Mouse (Mus musculus) CH12.LX (cell line): ENCODE measurements around the gene Socs1. TPM values are rescaled to one million over a fixed set of nuclear protein-coding genes. Genes with fewer than 3 reads are reported as not detected.

Source experiments
- DNase-seq: peaks from one replicate; pipeline ENCODE4 v3.0.0-alpha.2; 2013; ENCODE audit errors: extremely low read depth
- H3K27ac ChIP-seq: 2 replicates; pipeline ENCODE4 v1.5.1; 2012; ENCODE audit warnings: low read depth, mild to moderate bottlenecking, control low read depth, moderate library complexity; ENCODE audit not compliant: insufficient read depth
- H3K27me3 ChIP-seq: replicated peaks from 2 replicates; pipeline ENCODE3; 2012; ENCODE audit warnings: inconsistent platforms
- H3K36me3 ChIP-seq, 2 experiments: replicated peaks in 1 of 2; 2 replicates each; pipeline versions ENCODE3 to v1.6.1; 2012; ENCODE audit warnings: inconsistent platforms in 1 of 2, low read length in 1 of 2, mild to moderate bottlenecking in 1 of 2, mixed read lengths in 1 of 2, moderate library complexity in 1 of 2; ENCODE audit not compliant: control insufficient read depth in 1 of 2, insufficient read depth in 1 of 2
- H3K4me1 ChIP-seq, 2 experiments: 2 replicates each; pipeline ENCODE4 v1.6.1; 2012; ENCODE audit warnings: inconsistent platforms in 1 of 2, moderate library complexity in 1 of 2; ENCODE audit not compliant: insufficient read depth in 2 of 2, control insufficient read depth in 1 of 2
- H3K4me2 ChIP-seq: 2 replicates; pipeline ENCODE4 v1.6.1; 2012; ENCODE audit warnings: low read depth, mild to moderate bottlenecking, control low read depth; ENCODE audit not compliant: poor library complexity, insufficient read depth, severe bottlenecking
- H3K4me3 ChIP-seq, 3 experiments: fragments of 150-350 bp in 1 of 3; sonication (generic) in 1 of 3; replicated peaks in 1 of 3; 2 replicates each; pipeline versions ENCODE3 to v1.5.1; 2011 to 2012; ENCODE audit warnings: low read depth in 2 of 3, low read length in 2 of 3, mild to moderate bottlenecking in 2 of 3, moderate library complexity in 2 of 3, control low read depth in 1 of 3, improper control_type of control experiment in 1 of 3, inconsistent platforms in 1 of 3, mixed read lengths in 1 of 3; ENCODE audit not compliant: poor library complexity in 1 of 3
- H3K79me2 ChIP-seq: replicated peaks from 2 replicates; pipeline ENCODE4 v1.6.1; 2012; ENCODE audit warnings: mild to moderate bottlenecking, moderate library complexity; ENCODE audit not compliant: control insufficient read depth, poor library complexity, insufficient read depth, severe bottlenecking; ENCODE audit errors: extremely low read depth
- H3K9ac ChIP-seq: 2 replicates; pipeline ENCODE4 v1.6.1; 2012; ENCODE audit warnings: low read depth, mild to moderate bottlenecking, control low read depth, moderate library complexity; ENCODE audit not compliant: insufficient read depth
- H3K9me3 ChIP-seq: replicated peaks from 2 replicates; pipeline ENCODE3; 2012; ENCODE audit warnings: low read length, inconsistent platforms, mixed read lengths
- BHLHE40 ChIP-seq: IDR thresholded peaks from 2 replicates; pipeline ENCODE4 v1.6.1; 2011; ENCODE audit warnings: mild to moderate bottlenecking, low read depth, low read length, improper control_type of control experiment
- CHD2 ChIP-seq: IDR thresholded peaks from 2 replicates; pipeline ENCODE4 v1.6.1; 2011; ENCODE audit warnings: low read length, improper control_type of control experiment
- CTCF ChIP-seq, 2 experiments: IDR thresholded peaks in 1 of 2; conservative IDR thresholded peaks in 1 of 2; 2 replicates each; pipeline ENCODE4 v1.5.1; 2011 to 2012; ENCODE audit warnings: low read depth in 2 of 2, low read length in 2 of 2, improper control_type of control experiment in 1 of 2, inconsistent platforms in 1 of 2, mild to moderate bottlenecking in 1 of 2, moderate library complexity in 1 of 2
- E2F4 ChIP-seq: IDR thresholded peaks from 2 replicates; pipeline ENCODE4 v1.6.1; 2011; ENCODE audit warnings: low read depth, low read length, improper control_type of control experiment; ENCODE audit not compliant: insufficient replicate concordance
- ELF1 ChIP-seq: IDR thresholded peaks from 2 replicates; pipeline ENCODE4 v1.6.1; 2014; ENCODE audit warnings: low read depth, mild to moderate bottlenecking, inconsistent platforms, low read length, improper control_type of control experiment
- EP300 ChIP-seq: IDR thresholded peaks from 2 replicates; pipeline ENCODE4 v1.6.1; 2011; ENCODE audit warnings: low read length, improper control_type of control experiment
- ETS1 ChIP-seq: conservative IDR thresholded peaks from 2 replicates; pipeline ENCODE4 v1.6.1; 2012; ENCODE audit warnings: low read depth, mild to moderate bottlenecking, inconsistent platforms, low read length, improper control_type of control experiment, moderate library complexity
- GABPA ChIP-seq: IDR thresholded peaks from 2 replicates; pipeline ENCODE4 v1.6.1; 2012; ENCODE audit warnings: low read depth, low read length, improper control_type of control experiment, inconsistent platforms; ENCODE audit not compliant: insufficient replicate concordance
- HCFC1 ChIP-seq: IDR thresholded peaks from 2 replicates; pipeline ENCODE4 v1.6.1; 2012; ENCODE audit warnings: low read depth, mild to moderate bottlenecking, inconsistent platforms, low read length, improper control_type of control experiment
- IRF4 ChIP-seq: IDR thresholded peaks from 2 replicates; pipeline ENCODE4 v1.6.1; 2014; ENCODE audit warnings: low read depth, mild to moderate bottlenecking, inconsistent platforms, low read length, improper control_type of control experiment
- JUN ChIP-seq: IDR thresholded peaks from 2 replicates; pipeline ENCODE4 v1.6.1; 2011; ENCODE audit warnings: low read depth, mild to moderate bottlenecking, low read length, improper control_type of control experiment, moderate library complexity; ENCODE audit not compliant: insufficient read depth
- JUND ChIP-seq: conservative IDR thresholded peaks from 2 replicates; pipeline ENCODE4 v1.6.1; 2011; ENCODE audit warnings: low read depth, low read length, improper control_type of control experiment
- KAT2A ChIP-seq: IDR thresholded peaks from 2 replicates; pipeline ENCODE4 v1.6.1; 2012; ENCODE audit warnings: low read length, improper control_type of control experiment, inconsistent platforms; ENCODE audit not compliant: insufficient replicate concordance
- MAFK ChIP-seq: IDR thresholded peaks from 2 replicates; pipeline ENCODE4 v1.6.1; 2011; ENCODE audit warnings: low read length, improper control_type of control experiment; ENCODE audit not compliant: insufficient replicate concordance
- MAX ChIP-seq: IDR thresholded peaks from 2 replicates; pipeline ENCODE4 v1.6.1; 2011; ENCODE audit warnings: low read length, improper control_type of control experiment
- MAZ ChIP-seq: IDR thresholded peaks from 2 replicates; pipeline ENCODE4 v1.6.1; 2012; ENCODE audit warnings: low read depth, mild to moderate bottlenecking, inconsistent platforms, low read length, improper control_type of control experiment, moderate library complexity
- MEF2A ChIP-seq: IDR thresholded peaks from 2 replicates; pipeline ENCODE4 v1.6.1; 2014; ENCODE audit warnings: low read depth, mild to moderate bottlenecking, inconsistent platforms, low read length, improper control_type of control experiment, borderline replicate concordance
- MYC ChIP-seq: IDR thresholded peaks from 2 replicates; pipeline ENCODE4 v1.6.1; 2011; ENCODE audit warnings: low read depth, mild to moderate bottlenecking, improper control_type of control experiment, low read length
- NRF1 ChIP-seq: IDR thresholded peaks from 2 replicates; pipeline ENCODE4 v1.6.1; 2014; ENCODE audit warnings: low read depth, mild to moderate bottlenecking, inconsistent platforms, low read length, improper control_type of control experiment, moderate library complexity
- RAD21 ChIP-seq: IDR thresholded peaks from 2 replicates; pipeline ENCODE4 v1.6.1; 2011; ENCODE audit warnings: low read depth, mild to moderate bottlenecking, low read length, improper control_type of control experiment, moderate library complexity
- RCOR1 ChIP-seq: conservative IDR thresholded peaks from 2 replicates; pipeline ENCODE4 v1.6.1; 2012; ENCODE audit warnings: low read depth, mild to moderate bottlenecking, inconsistent platforms, low read length, improper control_type of control experiment
- SIN3A ChIP-seq: IDR thresholded peaks from 2 replicates; pipeline ENCODE4 v1.6.1; 2012; ENCODE audit warnings: low read length, improper control_type of control experiment, inconsistent platforms
- TBP ChIP-seq: conservative IDR thresholded peaks from 2 replicates; pipeline ENCODE4 v1.6.1; 2011; ENCODE audit warnings: low read depth, low read length, improper control_type of control experiment
- UBTF ChIP-seq: IDR thresholded peaks from 2 replicates; pipeline ENCODE4 v1.6.1; 2012; ENCODE audit warnings: low read depth, mild to moderate bottlenecking, inconsistent platforms, low read length, improper control_type of control experiment, moderate library complexity
- USF1 ChIP-seq: IDR thresholded peaks from 2 replicates; pipeline ENCODE4 v1.6.1; 2014; ENCODE audit warnings: low read depth, mild to moderate bottlenecking, inconsistent platforms, low read length, improper control_type of control experiment
- ZC3H11A ChIP-seq: IDR thresholded peaks from 2 replicates; pipeline ENCODE4 v1.6.1; 2012; ENCODE audit warnings: low read depth, mild to moderate bottlenecking, inconsistent platforms, low read length, improper control_type of control experiment
- ZKSCAN1 ChIP-seq: IDR thresholded peaks from 2 replicates; pipeline ENCODE4 v1.6.1; 2012; ENCODE audit warnings: low read depth, inconsistent platforms, low read length, improper control_type of control experiment, borderline replicate concordance
- ZNF384 ChIP-seq: IDR thresholded peaks from 2 replicates; pipeline ENCODE4 v1.6.1; 2012; ENCODE audit warnings: low read depth, low read length, improper control_type of control experiment, inconsistent platforms
- dilution Hi-C: fragments of 300-500 bp; cut with MboI; formaldehyde crosslinking; loops from 2 replicates; pipeline ENCODE4 v1.14.3; 2020; ENCODE audit warnings: low sequenced_read_pairs; ENCODE audit not compliant: extremely low pct_unique_long_range_greater_than_20kb, extremely low pct_ligation_motif_present
- in situ Hi-C: fragments of 300-500 bp; cut with MboI; formaldehyde crosslinking; loops from 3 replicates; pipeline ENCODE4 v1.14.3; 2019; ENCODE audit warnings: low sequenced_read_pairs, low pct_ligation_motif_present, low pct_unique_long_range_greater_than_20kb, mixed read lengths
- polyA plus RNA-seq: library from polyadenylated mRNA; unstranded; fragments of >175 nt; gene quantifications from 2 replicates; pipeline ENCODE4 v1.2.1, GENCODE M21; 2012; ENCODE audit warnings: low read depth; ENCODE audit not compliant: insufficient read length
- total RNA-seq, 2 experiments: library from RNA; depleted of rRNA; stranded (reverse); fragments of 300-350 nt in 1 of 2; fragments of >200 nt in 1 of 2; gene quantifications; 2 replicates each; pipeline ENCODE4 v1.2.3; 2012 to 2014

Socs1 gene
- total and polyA plus RNA-seq, 3 experiments = 18.8 to 29.1 (median 27.6) TPM

DNA sequence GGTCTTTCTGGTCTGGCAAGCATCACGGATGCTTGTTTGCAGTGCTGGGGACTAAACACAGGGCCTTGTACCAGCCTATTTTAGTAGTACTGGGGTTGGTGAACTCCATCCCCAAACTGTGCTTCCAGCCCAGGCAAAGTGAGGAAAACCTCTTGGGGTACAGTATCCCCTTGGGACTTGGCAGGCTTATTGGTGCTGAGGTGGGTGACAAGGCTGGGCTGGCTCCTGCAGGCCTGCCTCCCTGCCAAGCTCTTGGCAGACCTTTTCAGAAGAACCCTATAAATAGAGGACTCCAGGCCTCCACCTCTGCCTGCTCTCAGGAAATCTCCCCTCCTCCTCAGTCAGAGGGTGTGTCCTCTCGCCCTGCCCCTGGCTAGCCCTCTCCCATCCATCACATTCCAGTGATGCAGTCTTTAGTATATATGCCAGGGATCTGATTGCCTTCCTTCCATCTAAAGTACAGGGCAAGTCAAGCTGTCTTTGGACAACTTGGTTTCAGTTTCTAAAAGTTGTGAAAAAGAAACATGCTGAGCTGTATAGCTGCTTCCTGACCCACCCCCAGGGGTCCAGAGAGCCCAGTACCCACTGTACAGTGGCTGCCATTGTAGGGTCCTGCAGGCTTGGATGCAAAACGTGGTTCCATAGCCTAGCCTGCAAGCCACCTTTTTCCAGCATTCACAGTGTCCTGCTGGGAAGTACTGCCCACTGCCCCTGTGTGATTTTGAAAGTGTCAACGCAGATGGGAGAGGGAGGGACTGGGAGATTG, 1.6 kb upstream of the Socs1 start:
- Histone ChIP-seq H3K36me3 (peaks cover 0 to 21% of the 10 kb centered on the region in 2 experiments), H3K27ac (no peak overlapping the region), H3K4me3 (no peak overlapping the region), H3K79me2 (peaks cover 16% of the 10 kb centered on the region), H3K27me3 (no peaks in the 10 kb centered on the region), H3K4me1 (peaks cover 28 to 44% of the 10 kb centered on the region in 2 experiments), H3K9ac (no peak overlapping the region), H3K4me2 (no peak overlapping the region), H3K9me3 (no peaks in the 10 kb centered on the region)
- dilution Hi-C loops = no loop called here
- TF ChIP-seq USF1 = no peak
- TF ChIP-seq ZKSCAN1 = no peak
- TF ChIP-seq SIN3A = no peak
- no peak for TF ChIP-seq E2F4
- TF ChIP-seq IRF4 = no peak
- no peak for TF ChIP-seq MAZ
- TF ChIP-seq GABPA = no peak
- no peak for TF ChIP-seq MYC
- TF ChIP-seq HCFC1 = no peak
- TF ChIP-seq ELF1 = no peak
- TF ChIP-seq MAX = no peak
- TF ChIP-seq ZNF384 = no peak
- TF ChIP-seq BHLHE40 = no peak
- in situ Hi-C loops = loop anchor here (5.0 kb wide), 2 partner anchors 120 to 215 kb away; no protein-coding TSS in a partner anchor
- no peak for DNase-seq

DNA sequence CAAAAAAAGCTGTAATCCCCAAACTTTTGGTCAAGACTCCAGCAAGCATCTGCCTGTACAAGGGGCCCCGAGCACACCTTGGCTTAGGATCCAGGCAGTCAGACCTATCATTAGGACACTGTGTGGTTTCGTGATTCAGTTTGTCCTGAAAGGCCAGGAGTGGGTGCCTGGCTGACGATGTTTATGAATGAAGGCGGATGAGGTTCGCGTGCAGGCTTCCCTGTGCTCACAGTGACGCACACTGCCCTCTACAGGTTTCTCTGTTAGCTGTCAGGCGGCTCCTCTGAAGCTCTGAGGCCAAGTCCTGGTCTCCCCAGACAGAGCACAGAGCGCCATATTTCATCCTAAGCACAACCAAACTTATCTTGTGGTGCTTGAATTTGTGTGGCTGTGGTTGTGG, 952 bp upstream of the Socs1 start:
- Histone ChIP-seq H3K9ac (peak overlapping the region; percentile 69), H3K4me1 (peaks cover 31 to 49% of the 10 kb centered on the region in 2 experiments)
- peak; percentile 89 for TF ChIP-seq BHLHE40
- TF ChIP-seq NRF1 = 0 out of 2 replicates have a peak, but pooled peaks have one; percentile 24
- TF ChIP-seq MAFK = no peak
- TF ChIP-seq EP300 = no peak
- no peak for TF ChIP-seq ZNF384
- TF ChIP-seq ELF1 = peak; percentile 60; the same call in 1 of the 2 replicates
- TF ChIP-seq HCFC1 = no peak
- no peak for TF ChIP-seq UBTF
- TF ChIP-seq E2F4 = no peak
- TF ChIP-seq RCOR1 = no peak
- TF ChIP-seq KAT2A = no peak
- TF ChIP-seq MAX = peak; percentile 84
- no peak for TF ChIP-seq CHD2
- TF ChIP-seq MEF2A = peak; percentile 44; the same call in 1 of the 2 replicates
- TF ChIP-seq ETS1 = peak; percentile 67; the same call in 1 of the 2 replicates
- TF ChIP-seq SIN3A = peak; percentile 77
- TF ChIP-seq USF1 = no peak
- peak; percentile 66 to 98; a peak in 3 of 4 replicates for TF ChIP-seq CTCF (conservative IDR thresholded peaks at IDR 0.05 in 1 of 2, IDR thresholded peaks at IDR 0.05 in 1 of 2; ENCODE audit: low read depth in 2 of 2, low read length in 2 of 2)
- TF ChIP-seq RAD21 = peak; percentile 95
- peak; percentile 40; the same call in 1 of the 2 replicates for TF ChIP-seq JUND
- peak; percentile 94 for TF ChIP-seq MYC
- TF ChIP-seq ZC3H11A = peak; percentile 83
- no peak for TF ChIP-seq JUN
- TF ChIP-seq TBP = peak; percentile 36; the same call in 1 of the 2 replicates

More for the DNA sequence above, 952 bp upstream of the Socs1 start:
- dilution Hi-C loops (no loop called here), in situ Hi-C loops (loop anchor here (5.0 kb wide), 2 partner anchors 119 to 214 kb away; no protein-coding TSS in a partner anchor)
- Histone ChIP-seq H3K27me3 (no peaks in the 10 kb centered on the region), H3K4me2 (peak overlapping the region; percentile 64), H3K9me3 (no peaks in the 10 kb centered on the region), H3K79me2 (peaks cover 16% of the 10 kb centered on the region), H3K27ac (peak overlapping the region; percentile 81; the same call in 1 of the 2 replicates), H3K36me3 (peaks cover 0 to 21% of the 10 kb centered on the region in 2 experiments), H3K4me3 (peak overlapping the region; percentile 66 to 84 (median 82))
- peak; percentile 98 for DNase-seq
